Mouse (Mus musculus) limb, embryonic 10.5 days (tissue): ENCODE measurements around the gene 5330417H12Rik. TPM values are rescaled to one million over a fixed set of nuclear protein-coding genes. Genes with fewer than 3 reads are reported as not detected.

Experiments
- DNase-seq: peaks from one replicate; pipeline ENCODE4 v3.0.0-alpha.2; 2017; ENCODE audit warnings: low spot score
- H3K27ac ChIP-seq: fragments of 300-500 bp; sonication (generic); 2 replicates; pipeline ENCODE4 v1.5.1; 2016; ENCODE audit warnings: mild to moderate bottlenecking
- H3K27me3 ChIP-seq: fragments of 300-500 bp; sonication (generic); 2 replicates; pipeline ENCODE4 v1.6.1; 2016; ENCODE audit warnings: low read depth, mild to moderate bottlenecking; ENCODE audit not compliant: poor library complexity, severe bottlenecking
- H3K36me3 ChIP-seq: fragments of 300-500 bp; sonication (generic); 2 replicates; pipeline ENCODE4 v1.6.1; 2016; ENCODE audit warnings: mild to moderate bottlenecking, moderate library complexity
- H3K4me1 ChIP-seq: fragments of 300-500 bp; sonication (generic); 2 replicates; pipeline ENCODE4 v1.6.1; 2016
- H3K4me3 ChIP-seq: fragments of 300-500 bp; sonication (generic); 2 replicates; pipeline ENCODE4 v1.5.1; 2016; ENCODE audit warnings: mild to moderate bottlenecking, moderate library complexity
- H3K9me3 ChIP-seq: fragments of 300-500 bp; sonication (generic); replicated peaks from 2 replicates; pipeline ENCODE4 v1.6.1; 2016; ENCODE audit warnings: mild to moderate bottlenecking
- WGBS: fragments of 180-500 bp; shearing (Covaris S2); methylation state at CpG from one replicate; pipeline ENCODE4 v1.1.7; 2016; 5-methylcytosine and 5-hydroxymethylcytosine counted together
- polyA plus RNA-seq: library from polyadenylated mRNA; unstranded; fragments of >200 nt; fragmentation: Nextera tagmentation; extraction: Ambion mirVana; gene quantifications from 2 replicates; pipeline ENCODE4 v1.2.1, GENCODE M21; 2016

Gene 5330417H12Rik
- polyA plus RNA-seq, 1 experiment from 2014 or later = not detected

DNA sequence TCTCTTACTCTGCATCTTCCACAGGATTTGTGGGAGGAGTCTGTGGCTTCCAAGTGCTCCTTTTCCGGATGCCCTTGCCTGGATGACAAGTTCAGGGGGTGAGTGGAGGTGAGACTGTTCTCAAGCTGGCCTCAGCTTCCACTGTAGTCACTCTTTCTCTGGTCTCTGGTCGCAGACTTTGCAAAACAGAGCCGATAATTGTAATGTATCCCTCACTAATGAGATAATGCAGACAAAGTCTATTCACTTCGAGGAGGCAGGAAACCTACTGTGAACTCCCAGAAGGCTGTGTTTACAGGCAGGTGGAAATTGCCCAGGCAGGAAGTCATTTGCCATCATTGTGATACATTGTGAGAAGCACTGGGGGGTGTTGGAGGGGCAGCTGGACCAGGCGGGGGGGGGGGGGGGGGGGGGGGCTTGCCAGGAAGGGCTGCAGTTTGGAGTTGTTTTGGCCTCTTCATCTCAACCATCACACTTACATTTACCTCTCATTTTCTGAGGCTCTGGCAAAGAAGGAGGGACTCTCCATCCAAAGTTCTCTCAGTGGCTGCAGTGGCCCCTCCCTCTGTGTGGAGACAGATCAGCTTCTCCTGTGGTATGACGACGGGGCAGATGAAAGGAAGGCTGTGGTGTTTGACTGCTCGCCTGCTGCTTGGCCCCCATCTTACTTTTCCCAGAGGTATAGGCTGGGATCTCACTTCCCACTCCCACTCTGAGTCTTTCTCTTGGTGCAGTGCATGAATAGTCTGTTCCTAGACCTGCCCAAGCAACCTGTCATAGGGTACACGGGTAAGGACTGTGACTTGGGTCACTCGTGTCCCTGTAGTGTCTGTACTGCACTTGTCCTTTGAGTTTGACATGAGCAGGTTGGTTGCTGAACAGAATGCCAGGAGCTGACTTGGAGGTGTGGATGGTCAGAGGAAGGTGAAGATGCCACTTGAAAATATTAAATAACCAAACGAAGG, 6.7 kb downstream of the 5330417H12Rik start:
- H3K27ac ChIP-seq = peak overlapping the region; percentile 58
- 41% methylated on average over 11 of the region's 11 CpGs for WGBS

GRCm38 (mm10) chr7:107610880-107611279, 14.1 kb downstream of the 5330417H12Rik start:
- Histone ChIP-seq H3K27ac (no peak overlapping the region), H3K9me3 (no peaks in the 10 kb centered on the region), H3K4me3 (no peak overlapping the region), H3K4me1 (no peaks in the 10 kb centered on the region), H3K27me3 (no peaks in the 10 kb centered on the region), H3K36me3 (no peaks in the 10 kb centered on the region)
- DNase-seq = no peak
- 88% methylated on average over 5 of the region's 5 CpGs for WGBS

More for the DNA sequence above, 6.7 kb downstream of the 5330417H12Rik start:
- Histone ChIP-seq H3K36me3 (no peaks in the 10 kb centered on the region), H3K9me3 (no peaks in the 10 kb centered on the region), H3K4me1 (peaks cover 27% of the 10 kb centered on the region), H3K4me3 (no peak overlapping the region), H3K27me3 (no peaks in the 10 kb centered on the region)
- no peak for DNase-seq

DNA sequence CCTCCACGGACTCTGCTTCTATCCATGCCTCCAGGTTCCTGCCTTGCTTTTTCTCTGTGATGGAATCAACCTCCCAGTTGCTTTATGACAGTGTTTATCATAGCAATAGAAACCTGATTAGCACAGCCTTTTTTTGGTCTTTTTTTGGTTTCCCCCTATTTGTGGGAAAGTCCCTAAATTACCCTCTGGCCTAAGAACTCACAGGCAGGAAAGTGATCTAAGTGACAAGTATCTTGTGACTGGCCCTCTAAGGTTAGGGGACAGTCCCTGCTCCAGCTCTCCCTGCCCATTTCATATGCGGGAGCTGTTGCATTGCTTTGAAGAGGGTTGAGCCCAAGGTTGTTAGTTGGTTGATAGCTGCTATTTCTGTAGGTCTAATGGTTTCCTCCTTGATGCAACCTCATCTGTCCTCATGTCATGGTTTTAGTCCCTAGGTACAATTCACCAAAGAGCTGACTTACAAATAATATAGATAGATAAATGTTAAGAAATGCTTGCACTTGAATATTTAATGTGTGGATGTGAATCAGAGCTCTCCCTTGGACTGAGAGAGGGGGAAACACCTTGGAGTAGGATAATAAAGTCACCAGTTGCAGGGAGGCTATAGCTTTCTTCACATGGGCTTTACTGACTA, 15.2 kb downstream of the 5330417H12Rik start:
- Histone ChIP-seq H3K9me3 (no peaks in the 10 kb centered on the region), H3K4me3 (no peak overlapping the region), H3K36me3 (no peaks in the 10 kb centered on the region), H3K4me1 (no peaks in the 10 kb centered on the region), H3K27ac (no peak overlapping the region), H3K27me3 (no peaks in the 10 kb centered on the region)
- DNase-seq = no peak
- WGBS = 82% methylated on average over 2 of the region's 2 CpGs

- Histone ChIP-seq H3K27ac (no peak overlapping the region), H3K36me3 (no peaks in the 10 kb centered on the region), H3K4me1 (no peaks in the 10 kb centered on the region; the same call in 1 of the 2 replicates), H3K27me3 (no peaks in the 10 kb centered on the region), H3K4me3 (no peak overlapping the region), H3K9me3 (no peaks in the 10 kb centered on the region)
- 97% methylated on average over 1 of the region's 1 CpGs for WGBS
- no peak for DNase-seq
Observed at GRCm38 (mm10) chr7:107607766-107608165, 17.2 kb downstream of the 5330417H12Rik start.

DNA sequence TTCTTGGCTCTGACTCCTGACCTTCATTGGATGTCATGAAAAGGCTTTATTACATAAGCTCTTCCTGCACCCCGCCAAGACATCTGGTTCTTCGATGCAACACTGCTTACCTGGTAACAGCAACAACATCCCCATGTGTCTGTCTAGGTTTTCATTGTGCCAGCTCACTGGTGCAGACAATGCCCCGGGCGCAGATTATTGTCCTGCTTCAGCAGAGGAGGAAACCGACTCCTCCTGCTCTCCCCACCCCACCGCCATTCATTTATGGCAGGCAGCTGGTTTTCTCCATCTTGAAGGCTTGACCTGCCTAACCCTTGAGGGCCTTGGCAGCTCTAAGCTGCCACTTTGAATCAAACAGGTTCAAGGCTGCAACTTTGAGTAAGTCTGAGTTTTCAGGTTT, 22.0 kb downstream of the 5330417H12Rik start:
- 78% methylated on average over 6 of the region's 6 CpGs for WGBS

DNA sequence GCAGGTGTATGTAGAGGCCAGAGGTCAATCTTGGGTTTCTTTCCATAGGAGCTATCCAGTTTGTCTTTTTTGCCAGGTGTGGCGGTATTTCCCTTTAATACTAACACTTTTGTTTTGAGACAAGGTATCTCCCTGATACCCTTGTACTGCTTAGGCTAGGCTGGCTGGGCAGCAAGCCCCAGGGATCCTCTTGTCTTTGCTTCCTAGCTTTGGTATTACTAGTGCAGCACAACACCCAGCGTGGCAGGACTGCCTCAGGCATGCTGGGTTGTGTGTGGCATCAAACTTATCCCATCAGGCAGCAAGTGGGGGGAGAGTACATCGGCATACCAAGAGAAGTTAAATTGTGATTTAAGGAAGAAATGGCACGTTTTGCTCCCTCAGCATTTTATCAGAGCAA, 22.5 kb downstream of the 5330417H12Rik start:
- Histone ChIP-seq H3K9me3 (no peaks in the 10 kb centered on the region), H3K36me3 (no peaks in the 10 kb centered on the region), H3K4me1 (peaks cover 4% of the 10 kb centered on the region; the same call in 1 of the 2 replicates), H3K27ac (no peak overlapping the region), H3K4me3 (no peak overlapping the region), H3K27me3 (no peaks in the 10 kb centered on the region)
- WGBS = 88% methylated on average over 4 of the region's 4 CpGs
- DNase-seq = no peak

More for the DNA sequence above, 22.0 kb downstream of the 5330417H12Rik start:
- H3K27ac ChIP-seq = no peak overlapping the region
- H3K36me3 ChIP-seq = no peaks in the 10 kb centered on the region
- H3K4me3 ChIP-seq = no peak overlapping the region
- H3K27me3 ChIP-seq = no peaks in the 10 kb centered on the region
- DNase-seq = no peak
- no peaks in the 10 kb centered on the region for H3K9me3 ChIP-seq
- H3K4me1 ChIP-seq = no peaks in the 10 kb centered on the region; the same call in 1 of the 2 replicates

DNA sequence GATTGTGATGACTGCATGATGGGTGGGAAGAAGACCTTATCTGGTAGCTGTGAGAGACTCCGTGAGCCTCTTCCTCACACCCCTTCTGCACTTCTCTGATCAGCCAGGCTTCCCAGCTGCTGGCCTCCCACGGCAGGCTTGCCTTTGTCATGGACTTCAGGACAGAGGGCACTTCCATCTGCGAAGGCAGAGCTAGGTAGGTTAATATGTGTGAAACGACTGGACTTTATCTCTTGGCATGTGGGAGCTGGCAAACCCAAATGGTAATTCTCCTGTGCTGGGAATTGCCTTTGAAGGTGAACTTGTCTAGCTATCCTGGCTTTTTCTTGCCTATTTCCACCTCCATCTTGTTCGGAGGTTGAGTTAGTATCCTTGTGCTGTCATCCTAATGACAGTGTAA, 24.3 kb downstream of the 5330417H12Rik start:
- Histone ChIP-seq H3K4me1 (peaks cover 15% of the 10 kb centered on the region; the same call in 1 of the 2 replicates), H3K4me3 (no peak overlapping the region), H3K27me3 (no peaks in the 10 kb centered on the region), H3K27ac (no peak overlapping the region), H3K9me3 (no peaks in the 10 kb centered on the region), H3K36me3 (no peaks in the 10 kb centered on the region)
- WGBS = 76% methylated on average over 5 of the region's 5 CpGs
- DNase-seq = no peak

- H3K9me3 ChIP-seq = no peaks in the 10 kb centered on the region
- no peaks in the 10 kb centered on the region for H3K36me3 ChIP-seq
- H3K4me3 ChIP-seq = no peak overlapping the region
- 90% methylated on average over 3 of the region's 3 CpGs for WGBS
- H3K27me3 ChIP-seq = no peaks in the 10 kb centered on the region
- H3K4me1 ChIP-seq = peaks cover 34% of the 10 kb centered on the region
- DNase-seq = no peak
- H3K27ac ChIP-seq = no peak overlapping the region
Observed at GRCm38 (mm10) chr7:107597956-107598355, 27.0 kb downstream of the 5330417H12Rik start.

DNA sequence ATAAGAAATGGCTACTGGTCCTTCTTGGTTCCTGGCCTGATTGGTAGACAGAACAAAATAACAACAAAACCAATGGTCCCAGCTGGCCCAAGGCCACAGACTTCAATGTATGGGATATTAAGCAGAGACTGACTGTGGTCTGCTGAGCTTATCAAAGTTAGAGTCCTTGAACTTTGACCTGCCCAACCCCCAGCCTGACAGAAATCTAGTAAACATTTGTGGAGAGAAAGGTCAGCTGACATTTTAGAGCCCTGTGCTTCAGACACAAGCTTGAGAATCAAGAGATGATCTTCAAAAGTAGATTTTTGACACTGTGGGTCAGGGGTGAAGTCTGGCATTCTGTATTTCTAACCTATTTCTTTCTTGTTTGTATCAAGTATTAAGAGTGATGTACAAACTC, 28.2 kb downstream of the 5330417H12Rik start:
- Histone ChIP-seq H3K4me3 (no peak overlapping the region), H3K27ac (no peak overlapping the region), H3K9me3 (no peaks in the 10 kb centered on the region), H3K36me3 (peaks cover 6% of the 10 kb centered on the region; the same call in 1 of the 2 replicates), H3K27me3 (no peaks in the 10 kb centered on the region), H3K4me1 (peaks cover 34% of the 10 kb centered on the region)
- DNase-seq = no peak

GRCm38 (mm10) chr7:107595426-107595825, 29.5 kb downstream of the 5330417H12Rik start:
- DNase-seq = no peak
- peaks cover 34% of the 10 kb centered on the region for H3K4me1 ChIP-seq
- H3K27ac ChIP-seq = peak overlapping the region; percentile 78; the same call in 1 of the 2 replicates
- peak overlapping the region; percentile 68 for H3K4me3 ChIP-seq
- no peaks in the 10 kb centered on the region for H3K27me3 ChIP-seq
- H3K36me3 ChIP-seq = peaks cover 18% of the 10 kb centered on the region
- 15% methylated on average over 13 of the region's 13 CpGs for WGBS
- H3K9me3 ChIP-seq = no peaks in the 10 kb centered on the region

DNA sequence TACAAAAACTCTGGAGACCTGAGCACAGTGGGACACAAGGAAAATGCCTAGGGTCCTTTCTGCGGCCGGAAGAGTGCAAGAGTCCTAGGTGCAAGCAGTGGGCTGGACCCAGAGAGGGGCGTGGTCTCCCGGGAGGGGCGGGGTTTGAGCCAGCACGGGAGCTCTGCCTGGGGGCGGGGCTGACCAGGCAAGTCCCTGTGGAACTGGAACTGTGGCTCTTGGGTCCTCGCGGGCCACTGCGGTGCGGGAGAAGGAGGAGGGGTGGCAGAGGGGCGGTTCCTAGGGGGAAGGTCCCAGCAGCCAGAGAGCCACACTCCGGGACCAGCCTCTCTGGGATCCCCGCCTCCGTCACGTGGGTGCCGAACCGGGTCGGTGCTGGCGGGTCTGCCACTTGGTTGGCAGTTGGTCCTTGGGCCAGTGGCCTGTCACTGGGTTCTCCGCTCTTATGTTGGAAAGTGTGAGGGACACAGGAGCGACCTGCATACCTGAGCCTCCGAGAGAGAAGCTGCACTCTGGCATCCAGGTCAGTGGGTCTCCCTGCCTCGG, 30.0 kb downstream of the 5330417H12Rik start, which contains the start of gene Ppfibp2:
Ppfibp2 (plus strand) TSS at position 351 of the 546 bp plus-strand sequence.
- Histone ChIP-seq H3K9me3 (no peaks in the 10 kb centered on the region), H3K27me3 (no peaks in the 10 kb centered on the region), H3K4me1 (peaks cover 34% of the 10 kb centered on the region), H3K4me3 (peak within 1 kb of the TSS; percentile 68), H3K36me3 (peaks cover 23% of the 10 kb centered on the region), H3K27ac (peak within 1 kb of the TSS; percentile 78)
- peak; percentile 89 for DNase-seq
- WGBS = under 1% methylated on average over 24 of the region's 24 CpGs

- H3K4me1 ChIP-seq = peaks cover 34% of the 10 kb centered on the region
- no peaks in the 10 kb centered on the region for H3K27me3 ChIP-seq
- 1% methylated on average over 16 of the region's 16 CpGs for WGBS
- peak; percentile 72 for DNase-seq
- H3K27ac ChIP-seq = peak overlapping the region; percentile 78
- peak overlapping the region; percentile 68 for H3K4me3 ChIP-seq
- H3K36me3 ChIP-seq = peaks cover 23% of the 10 kb centered on the region
- H3K9me3 ChIP-seq = no peaks in the 10 kb centered on the region
Observed at GRCm38 (mm10) chr7:107594325-107594856, 30.6 kb downstream of the 5330417H12Rik start.
